Mouse (Mus musculus) kidney, adult 11 months (tissue): ENCODE measurements at regions not wholly inside any gene's neighbourhood (a gene's known extent, or its start where the extent isn't known, plus 50 kb on each side); places are given as distances from the start of the nearest gene placed in this dataset.

Experiments
- DNase-seq: peaks from one replicate; pipeline ENCODE4 v3.0.0; 2022

GRCm38 (mm10) chr19:6644871-6645270 lies 102.0 kb upstream of the Slc22a12 start:
- DNase-seq: no peak

- no peak for DNase-seq
Observed at GRCm38 (mm10) chr19:6639681-6640080, 96.8 kb upstream of the Slc22a12 start.

- no peak for DNase-seq
Observed at GRCm38 (mm10) chr19:6633400-6633799, 90.6 kb upstream of the Slc22a12 start.

- DNase-seq: no peak
Observed at GRCm38 (mm10) chr19:6631817-6632216, 89.0 kb upstream of the Slc22a12 start.

GRCm38 (mm10) chr19:6630613-6630940 lies 87.7 kb upstream of the Slc22a12 start:
- DNase-seq: peak; percentile 32

GRCm38 (mm10) chr19:6629911-6630612 lies 87.2 kb upstream of the Slc22a12 start:
- peak; percentile 90 for DNase-seq

- DNase-seq: no peak
Observed at GRCm38 (mm10) chr19:6625574-6625973, 82.7 kb upstream of the Slc22a12 start.

- DNase-seq: no peak
Observed at GRCm38 (mm10) chr19:6621023-6621422, 78.2 kb upstream of the Slc22a12 start.

GRCm38 (mm10) chr19:6619546-6619945 lies 76.7 kb upstream of the Slc22a12 start:
- DNase-seq: no peak

GRCm38 (mm10) chr19:6616659-6617058 lies 73.8 kb upstream of the Slc22a12 start:
- no peak for DNase-seq

- DNase-seq: no peak
Observed at GRCm38 (mm10) chr19:6612441-6612840, 69.6 kb upstream of the Slc22a12 start.

GRCm38 (mm10) chr19:6611921-6612320 lies 69.1 kb upstream of the Slc22a12 start:
- no peak for DNase-seq

GRCm38 (mm10) chr19:6610715-6611114 lies 67.9 kb upstream of the Slc22a12 start:
- peak; percentile 39 for DNase-seq

GRCm38 (mm10) chr19:6610051-6610450 lies 67.2 kb upstream of the Slc22a12 start:
- no peak for DNase-seq

- DNase-seq: no peak
Observed at GRCm38 (mm10) chr19:6607501-6607900, 64.7 kb upstream of the Slc22a12 start.

GRCm38 (mm10) chr19:6606667-6607066 lies 63.8 kb upstream of the Slc22a12 start:
- no peak for DNase-seq

- no peak for DNase-seq
Observed at GRCm38 (mm10) chr19:6604702-6605101, 61.9 kb upstream of the Slc22a12 start.

- peak; percentile 52 for DNase-seq
Observed at GRCm38 (mm10) chr19:6600873-6601530, 58.2 kb upstream of the Slc22a12 start.

- peak; percentile 79 for DNase-seq
Observed at GRCm38 (mm10) chr19:6599281-6599680, 56.4 kb upstream of the Slc22a12 start.

- DNase-seq: peak; percentile 28
Observed at GRCm38 (mm10) chr19:6598186-6598585, 55.4 kb upstream of the Slc22a12 start.

GRCm38 (mm10) chr19:6595801-6596200 lies 53.0 kb upstream of the Slc22a12 start:
- DNase-seq: no peak
